Mouse (Mus musculus) spleen, postnatal 10 days (tissue): ENCODE results near the gene Dusp13.
A peak's percentile ranks its signal among the peaks of the same experiment; 100 is the strongest.

Experiments used
- DNase-seq, 2 experiments: peaks; one replicate each; pipeline ENCODE4 v3.0.0; 2021 to 2022; ENCODE audit warnings: low spot score in 2 of 2

Dusp13 gene

DNA sequence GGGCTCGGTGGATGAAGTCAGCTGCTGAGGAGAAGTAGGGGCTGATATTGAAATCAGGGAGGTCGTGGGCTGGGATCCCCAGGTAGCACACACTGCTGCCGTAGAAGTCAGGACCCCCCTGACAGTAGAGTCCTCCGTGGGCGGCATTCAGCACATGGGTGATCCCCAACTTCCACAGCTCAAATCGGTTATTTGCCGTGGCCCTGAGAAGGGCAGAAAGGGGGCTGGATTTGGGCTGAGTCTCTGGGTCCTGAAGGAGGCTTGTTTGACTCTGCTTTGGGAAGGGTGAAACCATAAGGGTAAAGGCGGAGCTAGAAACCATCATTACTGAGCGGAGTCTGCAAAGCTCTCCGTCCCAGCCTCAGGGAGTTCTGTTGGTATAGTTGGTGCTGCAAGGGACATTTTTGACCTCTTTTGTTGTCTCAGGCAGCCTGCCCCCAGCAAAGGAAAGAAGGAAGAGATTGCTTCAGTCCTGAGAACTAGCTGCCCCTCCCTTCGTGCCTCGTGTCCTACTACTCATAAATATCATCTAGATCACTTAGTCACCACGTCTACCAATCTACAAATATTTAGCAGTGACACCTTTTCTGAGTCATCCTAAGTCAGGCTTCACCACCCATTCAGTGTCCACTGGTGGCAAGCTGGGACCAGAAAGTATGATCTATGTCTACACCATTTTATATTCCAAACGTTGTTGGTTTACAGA is 3.4 kb downstream of the Dusp13 start:
- peak in 1 of 2 experiments; percentile 10 for DNase-seq

GRCm38 (mm10) chr14:21746846-21747245 is 4.1 kb downstream of the Dusp13 start:
- DNase-seq, result peak in 1 of 2 experiments; percentile 8

- peak in 1 of 2 experiments; percentile 8 for DNase-seq
Observed at GRCm38 (mm10) chr14:21746251-21746650, 4.7 kb downstream of the Dusp13 start.

- DNase-seq, result peak in 1 of 2 experiments; percentile 12
Observed at GRCm38 (mm10) chr14:21745149-21745548, 5.8 kb downstream of the Dusp13 start.

GRCm38 (mm10) chr14:21744169-21744568 is 6.8 kb downstream of the Dusp13 start:
- no peak for DNase-seq

DNA sequence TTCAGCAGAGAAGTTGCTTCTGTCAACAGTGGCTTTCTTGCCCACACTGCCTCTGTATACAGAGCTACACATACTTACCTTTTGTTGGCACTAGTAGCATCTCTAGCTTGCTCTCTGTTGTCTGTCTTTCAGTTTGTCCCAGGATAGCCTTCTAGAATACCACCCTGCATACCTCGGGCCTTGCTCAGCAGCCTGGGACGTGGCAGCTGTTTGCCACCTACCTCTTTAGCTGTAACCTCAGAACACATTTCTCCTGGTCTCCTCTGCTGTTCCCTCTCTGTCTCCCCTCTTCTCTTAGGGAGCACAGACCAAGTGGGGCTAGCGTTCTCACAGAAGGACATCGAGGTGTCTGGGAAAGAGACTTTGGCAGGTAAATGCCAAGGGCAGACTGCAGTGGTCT is 8.5 kb downstream of the Dusp13 start:
- no peak for DNase-seq

DNA sequence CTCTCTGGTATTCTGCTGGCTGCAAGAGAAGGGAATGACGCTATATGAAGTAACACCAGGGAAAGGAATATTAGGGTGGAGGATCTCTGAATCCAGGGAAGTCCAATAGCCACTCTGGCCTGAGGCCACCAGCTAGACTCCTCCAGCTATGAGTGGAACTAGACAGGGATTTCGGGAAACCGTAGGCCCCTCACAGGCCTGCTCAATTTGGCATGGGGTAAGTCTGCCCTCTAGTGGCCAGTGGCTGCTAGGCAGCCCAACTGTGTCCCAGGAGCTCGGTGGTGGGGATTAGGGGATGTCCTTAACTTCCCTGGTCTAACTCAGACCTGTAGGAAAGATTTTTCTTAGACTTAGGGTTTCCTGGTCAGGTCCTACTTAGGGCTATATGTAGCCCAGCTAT is 9.2 kb downstream of the Dusp13 start:
- DNase-seq, result peak; percentile 66 to 78

DNA sequence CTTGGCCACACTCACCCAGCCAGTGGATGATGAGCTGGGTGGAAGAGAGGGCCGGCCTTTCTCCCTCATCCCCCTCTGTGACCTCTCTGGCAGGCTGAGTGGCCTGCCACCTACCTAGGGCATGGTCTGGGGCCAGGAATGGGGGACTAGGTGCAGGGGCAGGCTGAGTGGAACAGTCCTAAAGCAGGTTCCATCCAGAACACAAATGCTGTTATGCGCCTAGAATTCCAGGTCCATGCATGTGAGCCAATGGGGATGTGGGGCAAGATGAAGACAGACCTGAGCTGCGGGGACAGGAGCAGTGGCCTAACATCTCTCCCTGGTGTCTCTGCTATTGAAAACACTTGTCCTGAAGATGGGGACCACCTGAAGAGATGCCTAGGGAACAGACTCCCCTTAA is 9.7 kb downstream of the Dusp13 start:
- no peak for DNase-seq

- DNase-seq, result no peak
Observed at GRCm38 (mm10) chr14:21740345-21740744, 10.6 kb downstream of the Dusp13 start.

GRCm38 (mm10) chr14:21733131-21733905 is 17.7 kb downstream of the Dusp13 start:
- DNase-seq, result no peak

GRCm38 (mm10) chr14:21729936-21730335 is 21.0 kb downstream of the Dusp13 start:
- DNase-seq, result no peak

DNA sequence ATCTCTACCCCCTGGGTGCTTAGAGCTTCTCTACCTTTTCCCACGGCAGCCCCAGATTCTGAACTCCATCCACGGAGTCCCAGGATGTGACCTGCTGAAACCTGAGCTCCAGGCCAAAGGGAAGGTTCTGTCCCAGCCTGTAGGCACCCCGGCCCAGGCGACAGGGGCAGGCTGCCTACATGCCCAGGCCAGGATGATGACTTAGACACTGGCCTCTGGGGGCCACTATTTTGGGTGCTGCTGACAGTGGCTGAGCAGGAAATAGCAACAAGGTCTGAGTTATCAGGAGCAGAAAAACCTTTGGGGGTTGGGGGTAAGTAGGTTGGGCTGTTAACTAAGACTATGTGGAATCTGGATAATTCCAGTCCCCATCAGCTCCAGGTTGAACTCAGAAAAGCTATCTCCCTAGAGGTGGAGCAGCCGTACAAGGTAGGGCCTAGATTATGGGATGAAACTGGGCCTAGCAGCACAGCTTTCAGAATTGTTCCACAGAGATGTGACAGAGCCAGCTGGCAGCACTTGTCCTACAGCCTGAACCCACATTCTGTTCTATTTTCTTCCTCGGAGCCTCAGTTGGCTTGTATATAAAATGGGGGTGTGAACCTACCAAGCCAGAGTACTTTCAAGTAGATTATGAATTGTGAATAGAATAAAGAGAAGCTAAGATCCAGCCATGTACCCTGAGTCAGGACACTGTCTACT is 21.8 kb downstream of the Dusp13 start:
- DNase-seq, result no peak

DNA sequence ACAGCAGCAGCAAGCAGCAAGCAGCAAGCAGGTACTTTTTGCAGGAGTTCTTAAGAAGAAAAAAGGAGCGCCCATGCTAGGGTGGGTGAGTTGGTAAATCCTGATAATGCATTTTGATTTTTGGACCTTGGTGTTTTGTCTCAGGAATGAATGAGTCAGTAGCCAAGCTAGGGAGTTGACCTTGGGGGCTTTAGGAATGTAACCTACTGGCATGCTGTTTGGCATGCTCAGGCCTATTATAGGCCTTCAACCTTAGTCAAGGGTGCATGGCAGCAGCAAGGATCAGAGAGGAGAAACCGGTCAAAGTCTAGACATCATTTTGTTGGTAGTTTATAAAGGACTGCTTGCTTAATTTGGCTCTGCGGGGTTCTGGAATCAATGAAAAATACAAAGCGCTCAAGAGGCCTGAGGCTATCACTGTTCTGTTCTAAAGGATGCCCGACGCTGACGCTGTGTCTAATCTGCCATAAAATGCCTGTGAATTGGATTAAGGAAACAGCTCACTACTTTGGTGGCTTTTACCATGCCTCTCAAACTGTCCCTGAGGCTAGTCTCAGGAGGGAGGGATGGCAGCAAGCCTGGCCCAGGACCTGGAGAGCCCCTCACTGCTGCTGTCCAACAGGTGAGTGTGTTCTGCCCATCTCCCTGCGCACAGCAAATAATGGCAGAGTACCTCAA is 28.8 kb downstream of the Dusp13 start:
- DNase-seq, result no peak

DNA sequence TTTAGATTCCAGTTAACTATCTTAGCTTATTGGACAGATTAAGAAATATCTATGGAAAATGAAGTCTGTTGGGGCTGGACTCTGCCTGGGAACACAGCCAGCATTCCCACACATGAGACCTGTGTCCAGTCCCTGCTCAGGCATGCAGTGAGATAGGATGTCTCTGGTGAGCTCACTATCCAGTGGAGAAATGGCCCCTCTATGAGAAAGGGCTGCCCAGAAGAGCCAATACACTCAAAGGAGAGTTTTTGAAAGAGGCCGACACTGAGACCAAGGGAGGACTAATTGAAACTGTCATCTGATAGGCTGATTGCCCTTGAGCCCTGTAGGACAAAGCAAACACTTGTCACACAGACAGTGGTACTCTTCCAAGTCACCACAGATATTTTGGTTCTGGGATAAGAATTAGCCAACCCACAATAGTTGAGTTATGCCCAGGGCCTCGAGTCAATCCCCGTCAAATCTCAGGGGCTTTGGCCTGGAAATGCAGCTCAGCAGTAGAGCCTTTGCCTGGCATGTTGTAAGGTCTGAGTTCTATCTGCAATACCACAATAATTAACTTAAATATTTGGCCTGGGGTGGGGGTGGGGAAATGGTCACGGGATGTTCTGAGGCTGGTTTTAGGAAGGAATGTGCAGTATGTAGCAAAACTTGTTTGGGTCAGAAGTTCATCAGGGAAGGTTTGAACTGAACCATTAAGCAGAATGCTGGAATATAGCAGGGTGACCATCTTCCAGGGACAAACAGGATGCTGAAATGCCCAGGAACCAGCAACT is 30.4 kb downstream of the Dusp13 start:
- DNase-seq, result no peak

GRCm38 (mm10) chr14:21719646-21720383 is 31.2 kb downstream of the Dusp13 start:
- DNase-seq, result no peak

DNA sequence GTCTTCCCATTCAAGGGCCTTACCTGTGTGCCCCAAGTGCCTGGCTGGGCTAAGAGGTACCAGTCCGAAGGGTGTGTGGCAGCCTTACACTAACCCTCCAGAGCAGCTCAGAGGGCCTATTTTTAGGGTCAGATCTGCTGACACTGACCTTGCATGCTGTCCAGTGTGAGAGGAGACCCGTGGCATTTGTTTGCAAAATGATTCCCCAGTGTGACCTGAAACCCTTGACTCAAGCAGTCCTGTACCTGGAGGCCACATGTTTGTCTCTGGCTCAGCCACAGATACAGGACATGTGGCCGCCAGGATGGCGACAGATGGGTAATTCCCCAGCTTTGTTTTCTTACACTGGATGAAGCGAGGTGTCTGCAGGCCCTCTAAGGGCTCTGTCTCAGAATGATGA is 36.5 kb downstream of the Dusp13 start, which contains the start of gene Dupd1:
Gene Dupd1, minus strand, starts transcription at position 91 of the 400 bp plus-strand sequence.
- no peak for DNase-seq

GRCm38 (mm10) chr14:21711231-21711630 is 39.8 kb downstream of the Dusp13 start:
- no peak for DNase-seq

GRCm38 (mm10) chr14:21709545-21709944 is 41.4 kb downstream of the Dusp13 start:
- no peak for DNase-seq

DNA sequence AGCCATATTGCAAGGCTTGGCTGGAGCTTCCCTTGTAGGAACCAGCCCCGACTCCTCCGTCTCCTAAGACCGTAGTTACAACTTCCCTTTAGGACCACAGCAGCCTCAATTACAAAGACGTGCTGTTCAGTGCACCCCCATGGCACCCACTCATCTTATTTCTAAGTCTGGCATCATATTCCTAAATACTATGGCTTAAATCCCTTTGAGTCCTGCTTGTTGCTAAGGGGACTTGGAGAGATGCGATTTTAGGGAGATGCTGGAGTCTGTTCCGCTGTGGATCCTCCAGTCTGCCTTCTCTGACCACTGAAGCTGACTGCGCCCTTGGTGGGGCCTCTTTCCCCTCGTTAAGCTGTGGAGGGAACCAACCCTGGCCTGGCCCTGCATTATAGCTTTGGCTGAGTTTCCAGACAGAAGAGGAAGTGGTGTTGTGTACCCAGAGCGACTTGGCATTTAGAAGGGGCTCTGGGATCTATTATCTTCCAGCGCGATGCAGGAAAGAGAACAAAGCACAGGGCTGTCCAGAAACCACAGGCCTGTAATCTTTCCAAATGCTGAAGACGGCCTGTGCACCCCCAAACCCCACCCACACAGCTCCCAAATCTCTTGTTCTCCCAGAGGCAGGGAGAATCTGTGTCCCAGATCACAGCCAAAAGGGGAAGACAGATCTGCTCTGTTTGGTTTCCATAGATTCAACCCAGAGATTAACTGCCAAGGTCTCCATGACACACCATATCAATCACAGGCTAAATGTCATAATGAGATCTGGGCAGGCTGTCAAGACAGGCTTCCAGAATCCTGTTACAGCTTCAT is 44.0 kb downstream of the Dusp13 start:
- DNase-seq, result no peak

DNA sequence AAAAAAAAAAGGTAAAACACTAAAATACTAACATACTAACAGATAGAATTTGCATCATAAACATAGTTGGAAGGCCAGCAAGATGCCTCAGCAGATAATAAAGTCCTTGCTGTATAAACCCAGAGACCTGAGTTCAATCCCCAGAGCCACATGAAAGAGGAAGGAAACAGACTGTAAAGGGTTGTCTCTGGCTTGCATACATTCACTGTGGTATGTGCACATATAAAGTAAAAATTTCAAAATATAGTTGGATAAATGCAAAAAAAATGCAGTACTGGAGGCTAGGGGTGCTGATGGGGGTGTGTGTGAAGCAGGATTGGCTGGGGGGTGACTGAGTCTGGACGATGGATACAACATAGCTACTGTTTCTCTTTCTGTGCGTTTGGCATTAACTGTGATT is 45.5 kb downstream of the Dusp13 start:
- no peak for DNase-seq
